Mouse (Mus musculus): ENCODE data around the gene Pde4d. TPM values are rescaled to one million over a fixed set of nuclear protein-coding genes. Genes with fewer than 3 reads are reported as not detected.

The Pde4d gene
- polyA plus RNA-seq, 1 experiment from 2014 or later, result 18.6 TPM

- no peak overlapping the region for H3K4me3 ChIP-seq (ENCODE audit: low read depth, low read length)
- 59% methylated on average over 2 of the region's 2 CpGs for WGBS
- H3K27ac ChIP-seq (ENCODE audit: low read depth), result no peak overlapping the region
- no peak for DNase-seq (ENCODE audit: low spot score)
- no peak overlapping the region for H3K4me2 ChIP-seq (ENCODE audit: low read length)
- no peaks in the 10 kb centered on the region for H3K36me3 ChIP-seq (ENCODE audit: control insufficient read depth, insufficient read depth, low read length)
- no peaks in the 10 kb centered on the region for H3K27me3 ChIP-seq (replicated peaks; ENCODE audit: control insufficient read depth, insufficient read depth, low read length)
- ATAC-seq (replicated peaks; ENCODE audit: low FRiP score, low TSS enrichment, low read depth), result no peak
- H3K9ac ChIP-seq (ENCODE audit: low read length), result no peak overlapping the region
- H3K4me1 ChIP-seq (replicated peaks; ENCODE audit: control insufficient read depth, insufficient read depth, low read length), result no peaks in the 10 kb centered on the region
- H3K9me3 ChIP-seq (ENCODE audit: control insufficient read depth, low read length), result no peaks in the 10 kb centered on the region
Measured at GRCm38 (mm10) chr13:109096654-109097053, 646.9 kb downstream of the Pde4d start.

- ATAC-seq (replicated peaks; ENCODE audit: low FRiP score, low TSS enrichment, low read depth), result 0 out of 2 replicates have a peak, but pooled peaks have one; percentile 40
- Histone ChIP-seq H3K4me3 (ENCODE audit: low read depth, low read length) (peak overlapping the region; percentile 39), H3K9me3 (ENCODE audit: control insufficient read depth, low read length) (no peaks in the 10 kb centered on the region), H3K9ac (ENCODE audit: low read length) (no peak overlapping the region), H3K4me2 (ENCODE audit: low read length) (peak overlapping the region; percentile 80), H3K4me1 (replicated peaks; ENCODE audit: control insufficient read depth, insufficient read depth, low read length) (0 out of 2 replicates have a peak, but pooled peaks cover 5% of the 10 kb centered on the region), H3K27ac (ENCODE audit: low read depth) (no peak overlapping the region), H3K36me3 (ENCODE audit: control insufficient read depth, insufficient read depth, low read length) (no peaks in the 10 kb centered on the region), H3K27me3 (replicated peaks; ENCODE audit: control insufficient read depth, insufficient read depth, low read length) (peaks cover 23% of the 10 kb centered on the region)
- DNase-seq (ENCODE audit: low spot score), result no peak
- WGBS, result under 1% methylated on average over 8 of the region's 8 CpGs
Measured at GRCm38 (mm10) chr13:109116004-109116341, 666.2 kb downstream of the Pde4d start.

- ATAC-seq (replicated peaks; ENCODE audit: low FRiP score, low TSS enrichment, low read depth) (peak; percentile 58), DNase-seq (ENCODE audit: low spot score) (peak; percentile 88)
- H3K4me1 ChIP-seq (replicated peaks; ENCODE audit: control insufficient read depth, insufficient read depth, low read length), result 0 out of 2 replicates have a peak, but pooled peaks cover 5% of the 10 kb centered on the region
- H3K36me3 ChIP-seq (ENCODE audit: control insufficient read depth, insufficient read depth, low read length), result no peaks in the 10 kb centered on the region
- peak overlapping the region; percentile 39 for H3K4me3 ChIP-seq (ENCODE audit: low read depth, low read length)
- H3K9ac ChIP-seq (ENCODE audit: low read length), result no peak overlapping the region
- no peak overlapping the region for H3K27ac ChIP-seq (ENCODE audit: low read depth)
- H3K27me3 ChIP-seq (replicated peaks; ENCODE audit: control insufficient read depth, insufficient read depth, low read length), result peaks cover 23% of the 10 kb centered on the region
- under 1% methylated on average over 50 of the region's 63 CpGs for WGBS
- H3K4me2 ChIP-seq (ENCODE audit: low read length), result peak overlapping the region; percentile 80
- no peaks in the 10 kb centered on the region for H3K9me3 ChIP-seq (ENCODE audit: control insufficient read depth, low read length)
Measured at GRCm38 (mm10) chr13:109116342-109117201, 666.8 kb downstream of the Pde4d start.

GRCm38 (mm10) chr13:109117210-109117791, 667.6 kb downstream of the Pde4d start:
- no peaks in the 10 kb centered on the region for H3K9me3 ChIP-seq (ENCODE audit: control insufficient read depth, low read length)
- peaks cover 23% of the 10 kb centered on the region for H3K27me3 ChIP-seq (replicated peaks; ENCODE audit: control insufficient read depth, insufficient read depth, low read length)
- H3K4me1 ChIP-seq (replicated peaks; ENCODE audit: control insufficient read depth, insufficient read depth, low read length), result 0 out of 2 replicates have a peak, but pooled peaks cover 5% of the 10 kb centered on the region
- WGBS, result 7% methylated on average over 14 of the region's 14 CpGs
- peak overlapping the region; percentile 39 for H3K4me3 ChIP-seq (ENCODE audit: low read depth, low read length)
- H3K36me3 ChIP-seq (ENCODE audit: control insufficient read depth, insufficient read depth, low read length), result no peaks in the 10 kb centered on the region
- no peak overlapping the region for H3K9ac ChIP-seq (ENCODE audit: low read length)
- H3K27ac ChIP-seq (ENCODE audit: low read depth), result no peak overlapping the region
- peak overlapping the region; percentile 80 for H3K4me2 ChIP-seq (ENCODE audit: low read length)
- DNase-seq (ENCODE audit: low spot score) (peak; percentile 52), ATAC-seq (replicated peaks; ENCODE audit: low FRiP score, low TSS enrichment, low read depth) (no peak; the same call in 1 of the 2 replicates)

GRCm38 (mm10) chr13:109118296-109118800, 668.6 kb downstream of the Pde4d start:
- Histone ChIP-seq H3K36me3 (ENCODE audit: control insufficient read depth, insufficient read depth, low read length) (no peaks in the 10 kb centered on the region), H3K9me3 (ENCODE audit: control insufficient read depth, low read length) (no peaks in the 10 kb centered on the region), H3K27me3 (replicated peaks; ENCODE audit: control insufficient read depth, insufficient read depth, low read length) (peaks cover 23% of the 10 kb centered on the region), H3K4me2 (ENCODE audit: low read length) (no peak overlapping the region), H3K27ac (ENCODE audit: low read depth) (no peak overlapping the region), H3K4me1 (replicated peaks; ENCODE audit: control insufficient read depth, insufficient read depth, low read length) (0 out of 2 replicates have a peak, but pooled peaks cover 5% of the 10 kb centered on the region), H3K9ac (ENCODE audit: low read length) (no peak overlapping the region), H3K4me3 (ENCODE audit: low read depth, low read length) (no peak overlapping the region)
- no peak for DNase-seq (ENCODE audit: low spot score)
- ATAC-seq (replicated peaks; ENCODE audit: low FRiP score, low TSS enrichment, low read depth), result no peak
- WGBS, result 75% methylated on average over 1 of the region's 1 CpGs

- no peak for DNase-seq (ENCODE audit: low spot score)
Measured at GRCm38 (mm10) chr13:109121867-109122266, 672.1 kb downstream of the Pde4d start.

GRCm38 (mm10) chr13:109136405-109136804, 686.7 kb downstream of the Pde4d start:
- Histone ChIP-seq H3K36me3 (ENCODE audit: control insufficient read depth, insufficient read depth, low read length) (no peaks in the 10 kb centered on the region), H3K27me3 (replicated peaks; ENCODE audit: control insufficient read depth, insufficient read depth, low read length) (no peaks in the 10 kb centered on the region), H3K4me1 (replicated peaks; ENCODE audit: control insufficient read depth, insufficient read depth, low read length) (no peaks in the 10 kb centered on the region), H3K4me3 (ENCODE audit: low read depth, low read length) (no peak overlapping the region), H3K9ac (ENCODE audit: low read length) (no peak overlapping the region), H3K27ac (ENCODE audit: low read depth) (no peak overlapping the region), H3K9me3 (ENCODE audit: control insufficient read depth, low read length) (no peaks in the 10 kb centered on the region), H3K4me2 (ENCODE audit: low read length) (no peak overlapping the region)
- DNase-seq (ENCODE audit: low spot score), result no peak
- ATAC-seq (replicated peaks; ENCODE audit: low FRiP score, low TSS enrichment, low read depth), result no peak
- 72% methylated on average over 4 of the region's 4 CpGs for WGBS

More at GRCm38 (mm10) chr13:109121867-109122266, 672.1 kb downstream of the Pde4d start:
- WGBS, result 54% methylated on average over 3 of the region's 3 CpGs
- no peaks in the 10 kb centered on the region for H3K4me1 ChIP-seq (replicated peaks; ENCODE audit: control insufficient read depth, insufficient read depth, low read length)
- peaks cover 8% of the 10 kb centered on the region for H3K27me3 ChIP-seq (replicated peaks; ENCODE audit: control insufficient read depth, insufficient read depth, low read length)
- H3K9ac ChIP-seq (ENCODE audit: low read length), result no peak overlapping the region
- H3K27ac ChIP-seq (ENCODE audit: low read depth), result no peak overlapping the region
- H3K4me3 ChIP-seq (ENCODE audit: low read depth, low read length), result no peak overlapping the region
- no peaks in the 10 kb centered on the region for H3K36me3 ChIP-seq (ENCODE audit: control insufficient read depth, insufficient read depth, low read length)
- H3K9me3 ChIP-seq (ENCODE audit: control insufficient read depth, low read length), result no peaks in the 10 kb centered on the region
- ATAC-seq (replicated peaks; ENCODE audit: low FRiP score, low TSS enrichment, low read depth), result no peak
- no peak overlapping the region for H3K4me2 ChIP-seq (ENCODE audit: low read length)

- ATAC-seq (replicated peaks; ENCODE audit: low FRiP score, low TSS enrichment, low read depth) (no peak), DNase-seq (ENCODE audit: low spot score) (no peak)
- WGBS, result 66% methylated on average over 3 of the region's 3 CpGs
- no peak overlapping the region for H3K4me2 ChIP-seq (ENCODE audit: low read length)
- no peaks in the 10 kb centered on the region for H3K27me3 ChIP-seq (replicated peaks; ENCODE audit: control insufficient read depth, insufficient read depth, low read length)
- no peaks in the 10 kb centered on the region for H3K4me1 ChIP-seq (replicated peaks; ENCODE audit: control insufficient read depth, insufficient read depth, low read length)
- no peaks in the 10 kb centered on the region for H3K36me3 ChIP-seq (ENCODE audit: control insufficient read depth, insufficient read depth, low read length)
- no peaks in the 10 kb centered on the region for H3K9me3 ChIP-seq (ENCODE audit: control insufficient read depth, low read length)
- no peak overlapping the region for H3K27ac ChIP-seq (ENCODE audit: low read depth)
- H3K9ac ChIP-seq (ENCODE audit: low read length), result no peak overlapping the region
- H3K4me3 ChIP-seq (ENCODE audit: low read depth, low read length), result no peak overlapping the region
Measured at GRCm38 (mm10) chr13:109158703-109159102, 709.0 kb downstream of the Pde4d start.
